Mouse (Mus musculus) testis, adult 2 months (tissue): Measurements from ENCODE around the gene Upk3bl. TPM values are rescaled to one million over a fixed set of nuclear protein-coding genes. Genes with fewer than 3 reads are reported as not detected.

Experiments used
- H3K27ac ChIP-seq: fragments of 200-500 bp; 2 replicates; pipeline ENCODE4 v1.5.1; 2012; ENCODE audit warnings: low read depth, low read length; ENCODE audit not compliant: control insufficient read depth, insufficient read depth
- H3K27me3 ChIP-seq: fragments of 200-500 bp; 2 replicates; pipeline ENCODE4 v1.6.1; 2012; ENCODE audit warnings: mild to moderate bottlenecking, low read length, moderate library complexity; ENCODE audit not compliant: control insufficient read depth, insufficient read depth
- H3K36me3 ChIP-seq: fragments of 200-500 bp; 2 replicates; pipeline ENCODE4 v1.6.1; 2012; ENCODE audit warnings: mild to moderate bottlenecking, low read length; ENCODE audit not compliant: control insufficient read depth, insufficient read depth
- H3K4me1 ChIP-seq: fragments of 200-500 bp; 2 replicates; pipeline ENCODE4 v1.6.1; 2012; ENCODE audit warnings: low read length; ENCODE audit not compliant: control insufficient read depth, insufficient read depth
- H3K4me3 ChIP-seq: fragments of 200-500 bp; 2 replicates; pipeline ENCODE4 v1.5.1; 2012; ENCODE audit warnings: low read depth, mild to moderate bottlenecking, low read length, moderate library complexity, mixed read lengths; ENCODE audit not compliant: control insufficient read depth
- CTCF ChIP-seq: fragments of 200-500 bp; IDR thresholded peaks from 2 replicates; pipeline ENCODE4 v1.5.1; 2012; ENCODE audit warnings: low read depth, mild to moderate bottlenecking, inconsistent platforms, low read length, moderate library complexity; ENCODE audit not compliant: control insufficient read depth, insufficient read depth, insufficient replicate concordance
- POLR2A ChIP-seq: fragments of 200-500 bp; IDR thresholded peaks from 2 replicates; pipeline ENCODE4 v1.6.1; 2012; ENCODE audit warnings: low read depth, mild to moderate bottlenecking, inconsistent platforms, low read length, moderate library complexity; ENCODE audit not compliant: control insufficient read depth
- polyA plus RNA-seq: library from polyadenylated mRNA; depleted of rRNA; stranded (reverse); fragments of >200 nt; gene quantifications from 2 replicates; pipeline ENCODE4 v1.2.3, GENCODE M21; 2012

The Upk3bl gene
- polyA plus RNA-seq, 1 experiment: 88.3 TPM

DNA sequence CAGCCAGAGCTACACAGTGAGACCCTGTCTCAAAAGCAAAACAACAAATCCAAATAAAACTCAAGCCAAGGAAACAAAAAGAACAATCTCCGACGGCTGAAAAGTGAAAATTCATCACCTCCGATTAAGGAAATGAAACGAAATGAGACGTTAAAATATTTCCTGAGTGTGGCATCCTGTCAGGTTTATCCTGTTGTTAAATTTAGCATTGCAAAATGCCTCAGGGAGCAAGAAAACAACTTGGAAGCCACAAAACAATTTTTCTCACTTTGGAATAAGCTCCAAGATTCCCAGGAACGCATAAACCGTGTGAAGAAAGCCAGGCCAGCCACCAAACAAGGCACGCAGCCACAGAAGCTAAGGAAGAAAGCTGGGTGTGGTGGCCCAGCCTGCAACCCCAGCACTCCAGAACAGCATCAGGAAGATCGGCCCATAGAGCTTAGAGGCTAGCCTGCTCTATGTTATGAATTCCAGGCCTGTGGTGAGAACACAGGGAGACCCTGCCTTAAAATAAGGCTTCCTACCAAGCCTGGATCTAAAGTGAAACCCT, 22.8 kb downstream of the Upk3bl start:
- Histone ChIP-seq H3K27me3 (no peaks in the 10 kb centered on the region), H3K27ac (no peak overlapping the region), H3K4me3 (no peak overlapping the region), H3K4me1 (peaks cover 12% of the 10 kb centered on the region), H3K36me3 (no peaks in the 10 kb centered on the region)
- TF ChIP-seq CTCF: no peak
- no peak for TF ChIP-seq POLR2A

DNA sequence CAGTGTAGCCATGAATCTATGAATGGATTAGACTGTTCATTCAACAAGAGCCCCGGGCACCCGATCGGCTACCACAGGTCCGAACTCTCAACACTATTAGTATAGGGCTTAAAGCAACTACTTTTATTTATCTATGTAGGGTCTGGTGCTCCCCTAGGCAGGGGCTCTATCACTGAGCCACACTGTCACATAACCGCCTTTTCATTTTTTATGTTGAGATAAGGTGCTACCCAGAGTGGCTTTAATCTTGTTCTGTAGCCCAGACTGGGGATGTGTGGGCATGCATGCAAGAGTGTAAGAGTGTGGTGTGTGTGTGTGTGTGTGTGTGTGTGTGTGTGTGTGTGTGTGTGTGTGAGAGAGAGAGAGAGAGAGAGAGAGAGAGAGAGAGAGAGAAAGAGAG, 23.8 kb downstream of the Upk3bl start:
- TF ChIP-seq POLR2A (no peak), CTCF (no peak)
- Histone ChIP-seq H3K4me1 (peaks cover 9% of the 10 kb centered on the region), H3K27me3 (no peaks in the 10 kb centered on the region), H3K4me3 (no peak overlapping the region), H3K27ac (no peak overlapping the region), H3K36me3 (no peaks in the 10 kb centered on the region)

DNA sequence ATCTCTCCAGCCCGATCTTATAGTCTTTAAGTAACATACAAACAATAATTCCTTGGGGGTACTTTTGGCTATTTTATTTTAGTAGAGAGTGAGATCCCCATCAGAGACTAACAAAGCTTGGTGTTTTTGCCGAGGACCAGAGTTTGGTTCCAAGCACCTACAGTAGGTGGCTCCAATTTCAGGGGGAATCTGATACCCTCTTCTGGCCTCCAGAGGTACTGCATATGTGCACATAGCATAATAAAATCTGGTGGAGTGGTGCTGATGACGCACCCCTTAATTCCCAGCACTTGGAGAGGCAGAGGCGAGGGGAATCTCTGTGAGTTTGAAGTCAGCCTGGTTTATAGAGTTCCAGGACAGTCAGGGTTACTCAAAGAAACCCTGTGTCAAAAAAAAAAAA, 28.1 kb downstream of the Upk3bl start:
- Histone ChIP-seq H3K36me3 (no peaks in the 10 kb centered on the region), H3K4me1 (peaks cover 15% of the 10 kb centered on the region), H3K27ac (no peak overlapping the region), H3K27me3 (no peaks in the 10 kb centered on the region), H3K4me3 (no peak overlapping the region)
- no peak for TF ChIP-seq CTCF
- TF ChIP-seq POLR2A: no peak

DNA sequence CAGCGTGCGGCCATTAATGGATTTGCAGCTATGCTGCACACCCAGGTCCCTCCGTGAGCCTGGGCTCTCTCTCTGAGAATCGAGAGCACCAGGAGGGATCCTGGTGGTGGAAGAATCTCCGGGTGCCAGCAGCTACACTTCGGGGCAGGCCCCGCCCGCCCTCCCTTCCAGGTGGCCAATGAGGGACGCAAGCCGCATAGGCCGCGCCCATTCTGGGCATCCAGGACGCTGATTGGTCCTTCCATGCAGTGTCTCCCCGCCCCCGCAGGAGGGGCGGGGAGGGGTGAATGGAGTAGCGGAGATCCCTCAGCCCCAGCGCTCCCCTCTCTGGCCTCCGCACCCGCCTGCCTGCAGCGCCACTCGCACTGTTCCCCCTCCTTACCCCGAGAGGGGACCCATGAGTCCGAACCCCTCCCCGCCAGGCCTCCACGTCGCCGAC, 29.4 kb downstream of the Upk3bl start, which contains the start of gene Rasa4:
Rasa4 (plus strand) TSS at position 248 of the 439 bp plus-strand sequence.
- Histone ChIP-seq H3K27ac (no peak within 1 kb of the TSS), H3K4me3 (peak within 1 kb of the TSS; percentile 89), H3K27me3 (no peaks in the 10 kb centered on the region), H3K36me3 (no peaks in the 10 kb centered on the region), H3K4me1 (peaks cover 15% of the 10 kb centered on the region)
- TF ChIP-seq CTCF: no peak
- peak; percentile 29; the same call in 1 of the 2 replicates for TF ChIP-seq POLR2A

DNA sequence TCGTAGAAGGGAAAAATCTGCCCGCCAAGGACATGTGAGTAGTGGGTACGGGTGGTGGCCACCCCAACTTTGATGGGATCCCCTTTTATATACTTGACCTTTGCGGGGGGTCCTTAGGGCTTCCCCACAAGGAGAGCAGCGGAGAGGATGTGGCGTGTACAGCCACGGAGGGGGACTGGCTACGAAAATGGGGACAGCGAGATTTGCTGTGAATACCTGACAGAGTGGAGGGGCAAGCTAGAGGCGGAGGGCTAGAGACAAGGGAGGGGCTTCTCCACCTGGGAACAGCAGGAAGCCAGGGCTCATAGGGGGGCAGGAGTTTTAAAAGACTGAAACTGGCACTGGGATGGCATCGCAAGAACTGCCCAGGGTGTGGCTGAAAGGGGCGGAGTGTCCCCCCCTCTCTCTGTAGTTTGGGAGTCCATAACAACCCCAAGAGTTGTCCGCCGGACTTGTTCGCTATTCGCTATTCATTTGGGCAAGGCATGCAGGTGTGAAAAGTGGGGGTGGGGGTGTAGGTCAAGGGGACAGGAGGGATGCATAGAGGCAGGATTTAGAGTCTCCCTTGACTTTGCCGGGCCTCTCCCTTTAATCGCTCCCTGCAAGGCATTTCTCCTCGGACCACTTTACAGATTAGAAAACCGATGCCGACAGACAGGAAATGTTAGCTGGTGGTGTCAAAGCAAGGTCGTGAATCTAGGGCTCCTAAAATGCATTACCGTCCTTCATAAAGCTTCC, 30.0 kb downstream of the Upk3bl start:
- peak overlapping the region; percentile 89 for H3K4me3 ChIP-seq
- H3K4me1 ChIP-seq: peaks cover 18% of the 10 kb centered on the region
- H3K27me3 ChIP-seq: no peaks in the 10 kb centered on the region
- no peak overlapping the region for H3K27ac ChIP-seq
- TF ChIP-seq POLR2A (no peak), CTCF (no peak)
- no peaks in the 10 kb centered on the region for H3K36me3 ChIP-seq

DNA sequence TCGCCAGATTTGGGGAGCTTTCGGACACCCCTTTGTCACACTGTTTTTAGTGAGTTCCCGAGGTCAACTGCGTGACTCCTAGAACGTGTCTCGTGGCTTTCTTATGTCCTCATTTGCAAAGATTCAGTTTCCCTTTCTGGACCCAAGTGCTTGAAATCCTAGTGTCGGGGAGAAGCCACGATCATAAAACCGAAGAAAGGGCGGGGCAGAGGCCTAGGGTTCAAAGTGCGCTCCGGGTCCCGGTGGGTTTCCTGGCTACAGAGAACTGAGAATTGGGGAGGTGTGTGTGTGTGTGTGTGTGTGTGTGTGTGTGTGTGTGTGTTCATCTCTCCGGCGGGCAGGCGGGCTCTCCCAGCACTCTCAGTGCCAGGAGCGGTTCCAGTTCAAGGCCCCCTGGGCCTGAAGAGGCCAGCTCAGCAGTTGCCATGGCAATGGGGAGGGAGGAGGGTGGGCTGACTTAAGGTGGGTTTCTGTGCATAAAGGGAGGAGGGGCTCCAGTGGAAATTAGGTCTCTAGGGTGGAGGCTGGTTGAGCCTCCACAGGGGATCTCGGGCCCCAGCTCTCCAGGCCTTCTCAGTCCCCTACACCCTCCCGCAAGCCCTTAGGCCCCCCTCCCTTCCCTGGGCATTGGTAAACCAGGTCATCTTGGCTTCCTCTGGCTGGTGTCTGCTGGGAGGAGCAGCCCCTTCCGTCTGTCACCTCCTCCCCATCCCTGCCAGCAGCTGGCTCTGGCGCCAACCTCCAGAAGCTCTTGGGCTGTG, 30.8 kb downstream of the Upk3bl start:
- Histone ChIP-seq H3K27ac (no peak overlapping the region), H3K4me1 (peaks cover 18% of the 10 kb centered on the region), H3K27me3 (no peaks in the 10 kb centered on the region), H3K36me3 (no peaks in the 10 kb centered on the region), H3K4me3 (peak overlapping the region; percentile 17)
- TF ChIP-seq CTCF: no peak
- TF ChIP-seq POLR2A: no peak

DNA sequence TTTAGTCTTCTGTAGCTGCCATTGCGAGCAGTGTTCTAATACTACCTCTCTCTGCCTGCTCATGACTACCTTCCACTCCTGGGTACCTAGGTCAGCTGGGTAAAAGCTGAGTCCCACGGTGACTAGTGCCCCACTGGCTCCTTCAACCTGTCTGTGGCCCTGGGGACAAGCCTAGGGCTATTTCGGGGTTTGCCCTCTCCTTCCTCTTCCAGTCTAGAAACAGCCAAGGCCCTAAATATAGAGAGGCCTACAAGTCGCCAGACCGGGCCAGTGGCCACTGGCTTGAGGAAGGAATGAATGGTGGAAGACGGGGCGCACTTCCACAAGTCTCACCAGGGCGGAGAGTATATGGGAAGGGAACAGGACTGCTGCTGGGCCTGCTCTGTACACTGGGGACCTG, 32.0 kb downstream of the Upk3bl start:
- Histone ChIP-seq H3K36me3 (no peaks in the 10 kb centered on the region), H3K4me1 (peaks cover 18% of the 10 kb centered on the region), H3K4me3 (no peak overlapping the region), H3K27ac (no peak overlapping the region), H3K27me3 (no peaks in the 10 kb centered on the region)
- TF ChIP-seq CTCF: no peak
- no peak for TF ChIP-seq POLR2A
